Mouse (Mus musculus): ENCODE measurements around the gene Cdk6.

DNA sequence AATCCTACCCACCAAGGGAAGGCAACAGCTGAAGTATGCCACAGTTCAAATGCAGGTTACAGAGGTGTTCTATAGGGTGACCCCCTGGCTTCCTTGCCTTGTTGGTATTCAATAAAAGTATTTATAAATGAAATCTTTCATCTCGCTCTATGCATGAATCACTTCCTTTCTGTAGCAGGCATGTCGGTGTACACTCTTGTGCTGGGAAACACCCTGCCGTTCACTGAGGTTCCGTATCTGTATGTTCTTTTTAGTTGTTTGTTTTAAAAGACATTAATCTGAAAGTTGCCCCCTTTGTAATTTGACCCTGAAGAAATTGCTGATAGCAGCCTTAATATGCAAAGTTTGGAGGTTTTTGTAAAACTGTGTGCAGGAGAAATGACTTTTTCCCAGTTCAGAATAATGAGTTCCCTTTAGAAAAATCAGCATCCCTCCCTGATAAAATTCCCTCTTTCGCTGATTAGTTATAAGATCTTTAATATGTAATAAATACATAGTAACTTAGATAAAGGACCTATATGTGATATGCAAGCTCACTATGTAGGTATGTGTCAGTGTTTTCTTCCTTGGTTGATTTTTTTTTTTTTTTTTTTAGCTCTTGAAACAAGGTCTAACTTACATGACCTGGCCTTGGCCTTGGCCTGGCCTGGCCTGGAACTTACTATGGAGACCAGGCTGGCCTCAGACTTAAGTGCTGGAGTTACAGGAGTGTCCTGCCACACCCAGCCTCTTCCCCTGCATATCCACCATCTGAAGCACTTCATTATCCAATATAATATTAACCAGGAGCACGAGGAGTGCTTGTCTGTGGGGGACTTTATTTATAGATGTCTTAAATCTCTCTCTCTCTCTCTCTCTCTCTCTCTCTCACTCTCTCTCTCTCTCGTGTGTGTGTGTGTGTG is 167.4 kb downstream of the Cdk6 start:
- no peak for TF ChIP-seq CTCF (IDR thresholded peaks at IDR 0.05; ENCODE audit: borderline replicate concordance, control insufficient read depth, extremely low read depth, insufficient read depth, low read length, poor library complexity)
- TF ChIP-seq POLR2A (IDR thresholded peaks at IDR 0.05; ENCODE audit: control insufficient read depth, extremely low read depth, insufficient read depth, low read length, poor library complexity) = no peak

All from thymus, adult 2 months (tissue).